Mouse (Mus musculus): ENCODE measurements around the gene Mlana.

- TF ChIP-seq POLR2A (IDR thresholded peaks at IDR 0.05; ENCODE audit: borderline replicate concordance, extremely low read depth, low read depth, low read length) (no peak), CTCF (IDR thresholded peaks at IDR 0.05; ENCODE audit: insufficient read depth, low read length) (no peak)
Observed at GRCm38 (mm10) chr19:29659705-29660104, 37.9 kb upstream of the Mlana start.
